Mouse (Mus musculus) hindbrain, embryonic 15.5 days (tissue): ENCODE results near the gene Reg3g. TPM values are rescaled to one million over a fixed set of nuclear protein-coding genes. Genes with fewer than 3 reads are reported as not detected.
"Not testable (repeated sequence)": the region's sequence is repeated elsewhere in the genome, so short reads cannot be mapped to it uniquely, and the experiment has no call there.

Source experiments
- ATAC-seq: fragments of 200-750 bp; cut with Nextera tagmentation; 2 replicates; pipeline ENCODE4 v1.8.0; 2017; ENCODE audit warnings: low read depth, moderate number of reproducible peaks, moderate TSS enrichment; ENCODE audit not compliant: low FRiP score
- H3K27ac ChIP-seq: fragments of 300-500 bp; sonication (generic); replicated peaks from 2 replicates; pipeline ENCODE4 v1.5.1; 2015; ENCODE audit warnings: mild to moderate bottlenecking, inconsistent platforms
- H3K27me3 ChIP-seq: fragments of 300-500 bp; sonication (generic); 2 replicates; pipeline ENCODE4 v1.6.1; 2015; ENCODE audit warnings: control low read depth, inconsistent platforms
- H3K36me3 ChIP-seq: fragments of 300-500 bp; sonication (generic); 2 replicates; pipeline ENCODE4 v1.6.1; 2015; ENCODE audit warnings: control low read depth, inconsistent platforms
- H3K4me1 ChIP-seq: fragments of 300-500 bp; sonication (generic); replicated peaks from 2 replicates; pipeline ENCODE4 v1.6.1; 2015; ENCODE audit warnings: control low read depth, inconsistent platforms
- H3K4me2 ChIP-seq: fragments of 300-500 bp; sonication (generic); 2 replicates; pipeline ENCODE4 v1.6.1; 2015; ENCODE audit warnings: moderate library complexity, mild to moderate bottlenecking, inconsistent platforms
- H3K4me3 ChIP-seq: fragments of 300-500 bp; sonication (generic); 2 replicates; pipeline ENCODE4 v1.5.1; 2015; ENCODE audit warnings: mild to moderate bottlenecking, inconsistent platforms
- H3K9ac ChIP-seq: fragments of 300-500 bp; sonication (generic); 2 replicates; pipeline ENCODE4 v1.6.1; 2015; ENCODE audit warnings: inconsistent platforms
- H3K9me3 ChIP-seq: fragments of 300-500 bp; sonication (generic); 2 replicates; pipeline ENCODE4 v1.6.1; 2016; ENCODE audit warnings: control low read depth, inconsistent platforms
- WGBS: fragments of 180-500 bp; shearing (Covaris S2); methylation state at CpG from one replicate; pipeline ENCODE4 v1.1.7; 2015; 5-methylcytosine and 5-hydroxymethylcytosine counted together
- polyA plus RNA-seq: library from polyadenylated mRNA; unstranded; fragments of >200 nt; fragmentation: Nextera tagmentation; extraction: Ambion mirVana; gene quantifications from 2 replicates; pipeline ENCODE4 v1.2.1, GENCODE M21; 2015

Gene Reg3g
- polyA plus RNA-seq, 1 experiment from 2014 or later = not detected

GRCm38 (mm10) chr6:78447202-78447601 lies 21.5 kb downstream of the Reg3g start:
- 74% methylated on average over 1 of the region's 1 CpGs for WGBS
- H3K36me3 ChIP-seq = no peaks in the 10 kb centered on the region
- no peak for ATAC-seq
- H3K4me2 ChIP-seq = no peak overlapping the region
- H3K4me1 ChIP-seq = no peaks in the 10 kb centered on the region
- H3K9me3 ChIP-seq = no peaks in the 10 kb centered on the region
- no peak overlapping the region for H3K27ac ChIP-seq
- no peak overlapping the region for H3K9ac ChIP-seq
- H3K27me3 ChIP-seq = no peaks in the 10 kb centered on the region
- no peak overlapping the region for H3K4me3 ChIP-seq

- Histone ChIP-seq H3K9ac (no peak overlapping the region), H3K9me3 (no peaks in the 10 kb centered on the region), H3K4me1 (no peaks in the 10 kb centered on the region), H3K4me3 (no peak overlapping the region), H3K27me3 (no peaks in the 10 kb centered on the region), H3K36me3 (no peaks in the 10 kb centered on the region), H3K27ac (no peak overlapping the region), H3K4me2 (no peak overlapping the region)
- no peak for ATAC-seq
- 75% methylated on average over 3 of the region's 3 CpGs for WGBS
Observed at GRCm38 (mm10) chr6:78425497-78425896, 43.2 kb downstream of the Reg3g start.

- not testable (repeated sequence) for H3K27me3 ChIP-seq, H3K4me1 ChIP-seq, H3K4me3 ChIP-seq, H3K36me3 ChIP-seq, ATAC-seq, H3K9me3 ChIP-seq, H3K27ac ChIP-seq, H3K4me2 ChIP-seq, H3K9ac ChIP-seq
Observed at GRCm38 (mm10) chr6:78422411-78422810, 46.3 kb downstream of the Reg3g start, which contains the start of gene Reg1. TSS of gene Reg1 (plus strand) at chr6:78422711.

Other genes with a start within 250 kb of the Reg3g start
- gene Reg3b, start 98.2 kb downstream of the Reg3g start, polyA plus RNA-seq = 3.6 and 7.4 TPM in 2 replicates
- not detected in 2 replicates for gene Reg3d, start 90.0 kb downstream of the Reg3g start, polyA plus RNA-seq
- not detected in 2 replicates for gene Reg3a, start 88.2 kb downstream of the Reg3g start, polyA plus RNA-seq
- gene Reg2, start 73.2 kb downstream of the Reg3g start, polyA plus RNA-seq = not detected in 2 replicates
- gene Reg1, start 46.2 kb downstream of the Reg3g start, polyA plus RNA-seq = not detected in 2 replicates